Mouse (Mus musculus): Measurements from ENCODE around the gene Mafb. TPM values are rescaled to one million over a fixed set of nuclear protein-coding genes. Genes with fewer than 3 reads are reported as not detected.
A peak's percentile ranks its signal among the peaks of the same experiment; 100 is the strongest.

Mafb gene
- total RNA-seq (2014; fragmentation: Nextera tagmentation) (not detected in 2 replicates), total RNA-seq (2017) (0.05 TPM in 1 of 2 replicates, not detected in the other), polyA plus RNA-seq (2012) (not detected in 2 replicates)

DNA sequence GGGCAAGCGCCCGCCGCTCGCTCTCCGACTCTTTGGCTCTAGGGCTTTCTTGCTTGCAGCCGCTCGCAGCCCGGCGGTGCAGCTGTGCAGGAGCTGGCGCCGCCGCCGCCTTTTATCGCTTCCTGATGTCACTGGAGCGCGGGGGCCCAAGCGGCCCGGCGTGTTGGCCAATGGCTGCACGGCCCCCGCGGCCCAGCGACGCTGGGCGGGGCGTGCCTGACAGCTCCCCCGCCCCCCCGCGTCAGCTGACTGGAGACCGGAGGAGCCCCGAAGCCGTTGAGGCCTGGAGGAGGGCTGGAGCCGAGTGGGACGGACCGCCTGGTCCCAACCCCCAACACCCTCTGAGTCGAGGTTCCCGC is at the start of gene Mafb:
Mafb (minus strand) TSS at position 86 of the 359 bp plus-strand sequence.
- no peaks in the 10 kb centered on the region; the same call in 1 of the 2 replicates for H3K27me3 ChIP-seq (ENCODE audit: insufficient read depth, low read length)
- no peaks in the 10 kb centered on the region for H3K4me1 ChIP-seq (ENCODE audit: insufficient read depth, low read depth, low read length)
- peaks cover 87% of the 10 kb centered on the region for H3K9me3 ChIP-seq (replicated peaks)
- no peak for ATAC-seq (ENCODE audit: extremely low read depth, insufficient number of reproducible peaks, low FRiP score, poor library complexity, severe bottlenecking)
- H3K36me3 ChIP-seq (replicated peaks) = no peaks in the 10 kb centered on the region
- no peak for TF ChIP-seq GATA1 (IDR thresholded peaks at IDR 0.05; ENCODE audit: borderline replicate concordance, low read length)
- TF ChIP-seq TAL1 (conservative IDR thresholded peaks at IDR 0.05; ENCODE audit: low read depth, low read length) = no peak
- TF ChIP-seq POLR2AphosphoS5 (IDR thresholded peaks at IDR 0.05; ENCODE audit: insufficient replicate concordance, low read depth, low read length) = no peak
- TF ChIP-seq GATA2 (IDR thresholded peaks at IDR 0.05; ENCODE audit: borderline replicate concordance, low read depth, low read length) = no peak
- no peak for TF ChIP-seq CTCF (IDR thresholded peaks at IDR 0.05; ENCODE audit: low read depth, low read length)
- peak within 1 kb of the TSS; percentile 45; the same call in 1 of the 2 replicates for H3K4me3 ChIP-seq (ENCODE audit: low read depth, low read length)
- DNase-seq (ENCODE audit: low spot score) = no peak

DNA sequence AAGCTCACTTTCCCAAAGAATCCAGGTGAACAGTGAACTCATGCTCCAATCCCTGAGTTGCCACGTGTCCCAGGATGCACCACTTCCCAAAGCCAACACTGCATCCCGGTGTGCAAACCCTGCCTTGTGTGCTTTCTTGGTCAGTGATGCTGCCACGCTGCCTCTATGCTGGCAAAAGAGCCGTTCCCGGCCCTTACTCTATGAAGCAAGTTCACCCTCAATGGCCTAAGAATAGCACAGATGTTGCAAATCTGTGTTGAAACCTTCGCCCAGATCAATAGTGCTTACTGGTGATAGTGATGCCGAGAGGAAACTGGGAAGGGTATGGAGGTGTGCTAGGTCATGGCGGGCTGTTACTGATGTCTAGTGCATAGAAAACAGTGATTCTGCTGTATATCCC is 48.3 kb upstream of the Mafb start:
- no peak for TF ChIP-seq CTCF (IDR thresholded peaks at IDR 0.05; ENCODE audit: low read depth, low read length)
- TF ChIP-seq GATA2 (IDR thresholded peaks at IDR 0.05; ENCODE audit: borderline replicate concordance, low read depth, low read length) = no peak
- TF ChIP-seq GATA1 (IDR thresholded peaks at IDR 0.05; ENCODE audit: borderline replicate concordance, low read length) = no peak
- no peak for TF ChIP-seq TAL1 (conservative IDR thresholded peaks at IDR 0.05; ENCODE audit: low read depth, low read length)
- TF ChIP-seq POLR2AphosphoS5 (IDR thresholded peaks at IDR 0.05; ENCODE audit: insufficient replicate concordance, low read depth, low read length) = no peak
- DNase-seq (ENCODE audit: low spot score) = no peak

DNA sequence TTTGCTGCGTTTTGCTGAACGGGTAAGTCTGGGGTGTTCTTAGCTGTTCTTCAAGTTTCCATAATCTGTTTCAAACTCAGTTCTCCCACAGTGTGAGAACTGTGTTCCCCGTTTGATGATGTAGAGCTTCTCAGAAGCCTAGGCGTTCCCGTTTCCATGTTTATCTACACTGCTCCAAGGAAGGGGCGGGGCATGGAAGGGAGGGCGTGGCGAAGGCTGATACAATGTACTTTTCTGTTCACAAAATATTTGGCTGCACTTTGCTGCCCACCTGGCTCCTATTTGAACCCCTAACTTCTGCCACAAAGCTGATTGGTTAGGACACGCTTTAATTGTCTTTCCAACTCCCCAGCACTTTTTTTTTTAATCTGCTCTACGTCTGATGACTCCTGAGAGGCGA is 47.9 kb upstream of the Mafb start:
- ATAC-seq (ENCODE audit: extremely low read depth, insufficient number of reproducible peaks, low FRiP score, poor library complexity, severe bottlenecking) (no peak), DNase-seq (ENCODE audit: low spot score) (no peak)
- H3K36me3 ChIP-seq (replicated peaks) = no peaks in the 10 kb centered on the region
- no peak overlapping the region for H3K4me3 ChIP-seq (ENCODE audit: low read depth, low read length)
- H3K9me3 ChIP-seq (replicated peaks) = peaks cover 60% of the 10 kb centered on the region
- no peak for TF ChIP-seq TAL1 (conservative IDR thresholded peaks at IDR 0.05; ENCODE audit: low read depth, low read length)
- no peak for TF ChIP-seq GATA1 (IDR thresholded peaks at IDR 0.05; ENCODE audit: borderline replicate concordance, low read length)
- TF ChIP-seq CTCF (IDR thresholded peaks at IDR 0.05; ENCODE audit: low read depth, low read length) = no peak
- TF ChIP-seq GATA2 (IDR thresholded peaks at IDR 0.05; ENCODE audit: borderline replicate concordance, low read depth, low read length) = no peak
- TF ChIP-seq POLR2AphosphoS5 (IDR thresholded peaks at IDR 0.05; ENCODE audit: insufficient replicate concordance, low read depth, low read length) = no peak
- H3K27me3 ChIP-seq (ENCODE audit: insufficient read depth, low read length) = no peaks in the 10 kb centered on the region
- H3K4me1 ChIP-seq (ENCODE audit: insufficient read depth, low read depth, low read length) = no peaks in the 10 kb centered on the region

More for the DNA sequence above, 48.3 kb upstream of the Mafb start:
- Histone ChIP-seq H3K4me1 (ENCODE audit: insufficient read depth, low read depth, low read length) (no peaks in the 10 kb centered on the region), H3K4me3 (ENCODE audit: low read depth, low read length) (no peak overlapping the region), H3K36me3 (replicated peaks) (no peaks in the 10 kb centered on the region), H3K27me3 (ENCODE audit: insufficient read depth, low read length) (no peaks in the 10 kb centered on the region), H3K9me3 (replicated peaks) (peaks cover 63% of the 10 kb centered on the region)
- no peak for ATAC-seq (ENCODE audit: extremely low read depth, insufficient number of reproducible peaks, low FRiP score, poor library complexity, severe bottlenecking)

DNA sequence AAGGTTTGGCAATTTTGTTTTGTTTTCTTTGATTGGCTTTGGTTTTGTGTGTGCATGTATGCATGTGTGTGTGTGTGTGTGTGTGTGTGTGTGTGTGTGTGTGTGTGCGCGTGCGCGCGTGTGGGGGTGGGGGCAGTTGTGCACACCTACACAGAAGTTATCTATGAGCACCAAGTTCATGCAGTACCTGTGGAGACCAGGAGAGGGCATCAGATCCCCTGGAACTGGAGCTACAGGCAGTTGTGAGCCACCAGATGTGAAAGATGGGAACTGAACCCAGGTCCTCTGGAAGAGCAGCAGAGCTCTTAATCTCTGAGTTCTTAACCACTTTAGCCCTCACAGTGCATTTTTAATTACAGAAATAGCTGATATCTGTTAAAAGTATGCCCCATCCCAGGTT is 47.1 kb upstream of the Mafb start:
- Histone ChIP-seq H3K4me3 (ENCODE audit: low read depth, low read length) (no peak overlapping the region), H3K9me3 (replicated peaks) (peaks cover 59% of the 10 kb centered on the region), H3K36me3 (replicated peaks) (no peaks in the 10 kb centered on the region), H3K4me1 (ENCODE audit: insufficient read depth, low read depth, low read length) (no peaks in the 10 kb centered on the region), H3K27me3 (ENCODE audit: insufficient read depth, low read length) (no peaks in the 10 kb centered on the region)
- no peak for TF ChIP-seq GATA1 (IDR thresholded peaks at IDR 0.05; ENCODE audit: borderline replicate concordance, low read length)
- TF ChIP-seq TAL1 (conservative IDR thresholded peaks at IDR 0.05; ENCODE audit: low read depth, low read length) = no peak
- no peak for TF ChIP-seq GATA2 (IDR thresholded peaks at IDR 0.05; ENCODE audit: borderline replicate concordance, low read depth, low read length)
- TF ChIP-seq POLR2AphosphoS5 (IDR thresholded peaks at IDR 0.05; ENCODE audit: insufficient replicate concordance, low read depth, low read length) = no peak
- no peak for TF ChIP-seq CTCF (IDR thresholded peaks at IDR 0.05; ENCODE audit: low read depth, low read length)
- ATAC-seq (ENCODE audit: extremely low read depth, insufficient number of reproducible peaks, low FRiP score, poor library complexity, severe bottlenecking) (no peak), DNase-seq (ENCODE audit: low spot score) (no peak)

DNA sequence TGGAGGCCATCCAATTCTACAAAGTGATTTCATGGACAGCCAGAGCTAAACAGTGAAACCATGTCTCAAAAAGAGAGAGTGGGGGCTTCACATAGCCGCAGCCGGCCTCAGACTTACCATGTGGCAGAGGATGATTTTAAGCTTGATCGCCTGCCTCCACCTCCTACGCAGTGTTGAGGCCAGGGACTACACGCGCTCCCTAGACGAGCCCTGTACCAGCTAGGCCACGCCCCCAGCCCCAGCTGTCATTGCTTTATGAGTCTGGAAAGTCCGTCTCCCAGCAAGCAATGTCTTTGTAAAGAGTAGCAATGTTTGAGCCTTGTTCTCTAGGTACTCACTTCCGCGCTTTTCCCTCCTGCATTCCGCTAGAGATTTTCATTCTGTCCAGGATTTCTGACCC is 46.2 kb upstream of the Mafb start:
- Histone ChIP-seq H3K27me3 (ENCODE audit: insufficient read depth, low read length) (no peaks in the 10 kb centered on the region), H3K36me3 (replicated peaks) (no peaks in the 10 kb centered on the region), H3K9me3 (replicated peaks) (peaks cover 60% of the 10 kb centered on the region), H3K4me3 (ENCODE audit: low read depth, low read length) (no peak overlapping the region), H3K4me1 (ENCODE audit: insufficient read depth, low read depth, low read length) (no peaks in the 10 kb centered on the region)
- ATAC-seq (ENCODE audit: extremely low read depth, insufficient number of reproducible peaks, low FRiP score, poor library complexity, severe bottlenecking) (no peak), DNase-seq (ENCODE audit: low spot score) (no peak)
- no peak for TF ChIP-seq POLR2AphosphoS5 (IDR thresholded peaks at IDR 0.05; ENCODE audit: insufficient replicate concordance, low read depth, low read length)
- no peak for TF ChIP-seq GATA2 (IDR thresholded peaks at IDR 0.05; ENCODE audit: borderline replicate concordance, low read depth, low read length)
- TF ChIP-seq TAL1 (conservative IDR thresholded peaks at IDR 0.05; ENCODE audit: low read depth, low read length) = no peak

DNA sequence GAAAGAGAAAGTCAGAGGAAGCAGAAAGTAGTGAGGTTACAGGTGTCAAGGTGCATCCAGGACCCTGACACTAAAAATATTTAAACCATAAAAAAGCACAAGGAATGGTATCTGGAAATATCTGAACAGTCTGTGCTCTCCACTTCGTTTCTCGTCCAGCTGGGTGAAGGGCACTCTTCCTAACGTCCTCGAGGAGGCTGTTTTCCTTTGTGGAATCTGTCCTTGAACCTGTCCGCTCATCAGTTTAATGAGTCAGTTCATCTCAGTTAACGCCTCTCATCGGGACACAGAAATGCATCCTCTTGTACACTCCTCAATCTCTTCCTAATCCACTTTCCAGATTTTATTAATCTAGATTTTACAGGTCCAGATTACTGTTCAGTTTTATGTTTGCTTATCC is 44.6 kb upstream of the Mafb start:
- TF ChIP-seq CTCF (IDR thresholded peaks at IDR 0.05; ENCODE audit: low read depth, low read length) (no peak), GATA2 (IDR thresholded peaks at IDR 0.05; ENCODE audit: borderline replicate concordance, low read depth, low read length) (no peak), TAL1 (conservative IDR thresholded peaks at IDR 0.05; ENCODE audit: low read depth, low read length) (no peak), POLR2AphosphoS5 (IDR thresholded peaks at IDR 0.05; ENCODE audit: insufficient replicate concordance, low read depth, low read length) (no peak), GATA1 (IDR thresholded peaks at IDR 0.05; ENCODE audit: borderline replicate concordance, low read length) (no peak)
- ATAC-seq (ENCODE audit: extremely low read depth, insufficient number of reproducible peaks, low FRiP score, poor library complexity, severe bottlenecking) = no peak
- H3K36me3 ChIP-seq (replicated peaks) = no peaks in the 10 kb centered on the region

More for the DNA sequence above, 44.6 kb upstream of the Mafb start:
- DNase-seq (ENCODE audit: low spot score) = no peak
- no peaks in the 10 kb centered on the region for H3K27me3 ChIP-seq (ENCODE audit: insufficient read depth, low read length)
- H3K9me3 ChIP-seq (replicated peaks) = peaks cover 61% of the 10 kb centered on the region
- H3K4me3 ChIP-seq (ENCODE audit: low read depth, low read length) = no peak overlapping the region
- H3K4me1 ChIP-seq (ENCODE audit: insufficient read depth, low read depth, low read length) = no peaks in the 10 kb centered on the region
